Mouse (Mus musculus) liver, embryonic 16.5 days (tissue): Measurements from ENCODE around the gene 1700023F06Rik. TPM values are rescaled to one million over a fixed set of nuclear protein-coding genes. Genes with fewer than 3 reads are reported as not detected.

Experiments
- ATAC-seq: fragments of 200-750 bp; cut with Nextera tagmentation; 2 replicates; pipeline ENCODE4 v1.8.0; 2017; ENCODE audit warnings: low read depth, mild to moderate bottlenecking, moderate number of reproducible peaks, moderate library complexity
- H3K27ac ChIP-seq: fragments of 300-500 bp; sonication (generic); 2 replicates; pipeline ENCODE4 v1.5.1; 2014; ENCODE audit warnings: mild to moderate bottlenecking, low read length
- H3K27me3 ChIP-seq: fragments of 300-500 bp; sonication (generic); 2 replicates; pipeline ENCODE4 v1.6.1; 2014; ENCODE audit warnings: low read depth, low read length, mixed read lengths; ENCODE audit not compliant: control insufficient read depth, insufficient read depth
- H3K36me3 ChIP-seq: fragments of 300-500 bp; sonication (generic); 2 replicates; pipeline ENCODE4 v1.6.1; 2014; ENCODE audit warnings: mild to moderate bottlenecking; ENCODE audit not compliant: control insufficient read depth, insufficient read depth
- H3K4me1 ChIP-seq: fragments of 300-500 bp; sonication (generic); 2 replicates; pipeline ENCODE4 v1.6.1; 2014; ENCODE audit warnings: low read depth, low read length, mixed read lengths; ENCODE audit not compliant: control insufficient read depth
- H3K4me2 ChIP-seq: fragments of 300-500 bp; sonication (generic); 2 replicates; pipeline ENCODE4 v1.6.1; 2014; ENCODE audit warnings: low read depth, low read length, mixed read lengths
- H3K4me3 ChIP-seq: fragments of 300-500 bp; sonication (generic); 2 replicates; pipeline ENCODE4 v1.5.1; 2014; ENCODE audit warnings: low read depth, mild to moderate bottlenecking, low read length
- H3K9ac ChIP-seq: fragments of 300-500 bp; sonication (generic); 2 replicates; pipeline ENCODE4 v1.6.1; 2014; ENCODE audit warnings: low read depth, low read length
- H3K9me3 ChIP-seq: fragments of 300-500 bp; sonication (generic); replicated peaks from 2 replicates; pipeline ENCODE4 v1.6.1; 2016; ENCODE audit warnings: low read length; ENCODE audit not compliant: control insufficient read depth
- WGBS: fragments of 180-500 bp; shearing (Covaris S2); extraction: QIAGEN DNeasy Blood & Tissue Kit; methylation state at CpG from one replicate; pipeline ENCODE4 v1.1.7; 2014; ENCODE audit not compliant: insufficient replicate concordance; 5-methylcytosine and 5-hydroxymethylcytosine counted together
- polyA plus RNA-seq: library from polyadenylated mRNA; unstranded; fragments of >200 nt; fragmentation: Nextera tagmentation; extraction: Ambion mirVana; gene quantifications from 2 replicates; pipeline ENCODE4 v1.2.1, GENCODE M21; 2015

1700023F06Rik gene
- polyA plus RNA-seq, 1 experiment from 2014 or later, result not detected

- Histone ChIP-seq H3K36me3 (no peaks in the 10 kb centered on the region), H3K4me3 (no peak overlapping the region), H3K4me2 (no peak overlapping the region), H3K4me1 (no peaks in the 10 kb centered on the region), H3K9me3 (no peaks in the 10 kb centered on the region), H3K9ac (no peak overlapping the region), H3K27ac (no peak overlapping the region), H3K27me3 (no peaks in the 10 kb centered on the region)
- ATAC-seq, result no peak
- 51% methylated on average over 2 of the region's 2 CpGs for WGBS
These were observed 23.5 kb downstream of the 1700023F06Rik start for GRCm38 (mm10) chr11:103184891-103185290.

GRCm38 (mm10) chr11:103181911-103182310 lies 26.4 kb downstream of the 1700023F06Rik start:
- no peak for ATAC-seq
- Histone ChIP-seq H3K36me3 (no peaks in the 10 kb centered on the region), H3K27ac (no peak overlapping the region), H3K27me3 (no peaks in the 10 kb centered on the region), H3K4me2 (no peak overlapping the region), H3K4me3 (no peak overlapping the region), H3K9me3 (no peaks in the 10 kb centered on the region), H3K9ac (no peak overlapping the region), H3K4me1 (no peaks in the 10 kb centered on the region)
- 68% methylated on average over 3 of the region's 3 CpGs for WGBS

- no peak overlapping the region for H3K27ac ChIP-seq
- 72% methylated on average over 9 of the region's 9 CpGs for WGBS
- no peak overlapping the region for H3K9ac ChIP-seq
- H3K9me3 ChIP-seq, result no peaks in the 10 kb centered on the region
- no peaks in the 10 kb centered on the region for H3K36me3 ChIP-seq
- H3K27me3 ChIP-seq, result no peaks in the 10 kb centered on the region
- H3K4me2 ChIP-seq, result no peak overlapping the region
- no peaks in the 10 kb centered on the region for H3K4me1 ChIP-seq
- H3K4me3 ChIP-seq, result no peak overlapping the region
- no peak for ATAC-seq
These were observed 27.0 kb downstream of the 1700023F06Rik start for GRCm38 (mm10) chr11:103181349-103181748.

- Histone ChIP-seq H3K9ac (no peak overlapping the region), H3K4me1 (no peaks in the 10 kb centered on the region; the same call in 1 of the 2 replicates), H3K36me3 (no peaks in the 10 kb centered on the region), H3K9me3 (no peaks in the 10 kb centered on the region), H3K27ac (no peak overlapping the region), H3K4me2 (no peak overlapping the region), H3K4me3 (no peak overlapping the region), H3K27me3 (no peaks in the 10 kb centered on the region)
- WGBS, result 36% methylated on average over 1 of the region's 1 CpGs
- no peak for ATAC-seq
These were observed 27.9 kb downstream of the 1700023F06Rik start for GRCm38 (mm10) chr11:103180426-103180825.

GRCm38 (mm10) chr11:103178748-103179147 lies 29.6 kb downstream of the 1700023F06Rik start:
- no peak overlapping the region for H3K27ac ChIP-seq
- no peaks in the 10 kb centered on the region; the same call in 1 of the 2 replicates for H3K4me1 ChIP-seq
- H3K9me3 ChIP-seq, result no peaks in the 10 kb centered on the region
- WGBS, result 74% methylated on average over 8 of the region's 8 CpGs
- H3K9ac ChIP-seq, result no peak overlapping the region
- H3K4me3 ChIP-seq, result no peak overlapping the region
- H3K4me2 ChIP-seq, result no peak overlapping the region
- H3K36me3 ChIP-seq, result no peaks in the 10 kb centered on the region
- ATAC-seq, result no peak
- H3K27me3 ChIP-seq, result no peaks in the 10 kb centered on the region

GRCm38 (mm10) chr11:103177815-103178485 lies 30.4 kb downstream of the 1700023F06Rik start:
- Histone ChIP-seq H3K27me3 (no peaks in the 10 kb centered on the region), H3K36me3 (no peaks in the 10 kb centered on the region), H3K4me3 (no peak overlapping the region), H3K9ac (no peak overlapping the region), H3K9me3 (no peaks in the 10 kb centered on the region), H3K27ac (no peak overlapping the region), H3K4me2 (peak overlapping the region; percentile 3; the same call in 1 of the 2 replicates), H3K4me1 (peaks cover 2% of the 10 kb centered on the region; the same call in 1 of the 2 replicates)
- ATAC-seq, result peak; percentile 30
- WGBS, result 38% methylated on average over 15 of the region's 15 CpGs

GRCm38 (mm10) chr11:103177216-103177615 lies 31.1 kb downstream of the 1700023F06Rik start:
- Histone ChIP-seq H3K4me2 (peak overlapping the region; percentile 3; the same call in 1 of the 2 replicates), H3K4me1 (peaks cover 2% of the 10 kb centered on the region; the same call in 1 of the 2 replicates), H3K9me3 (no peaks in the 10 kb centered on the region), H3K27me3 (no peaks in the 10 kb centered on the region; the same call in 1 of the 2 replicates), H3K36me3 (no peaks in the 10 kb centered on the region), H3K9ac (no peak overlapping the region), H3K27ac (0 out of 2 replicates have a peak overlapping the region, but pooled peaks have one; percentile 11), H3K4me3 (no peak overlapping the region)
- 49% methylated on average over 5 of the region's 5 CpGs for WGBS
- no peak for ATAC-seq

- H3K4me2 ChIP-seq, result no peak overlapping the region
- peaks cover 5% of the 10 kb centered on the region for H3K4me1 ChIP-seq
- H3K9me3 ChIP-seq, result no peaks in the 10 kb centered on the region
- no peaks in the 10 kb centered on the region for H3K36me3 ChIP-seq
- H3K4me3 ChIP-seq, result no peak overlapping the region
- H3K27ac ChIP-seq, result no peak overlapping the region
- no peak overlapping the region for H3K9ac ChIP-seq
- WGBS, result 79% methylated on average over 1 of the region's 1 CpGs
- ATAC-seq, result no peak
- peaks cover 6% of the 10 kb centered on the region for H3K27me3 ChIP-seq
These were observed 31.8 kb downstream of the 1700023F06Rik start for GRCm38 (mm10) chr11:103176510-103176909.

GRCm38 (mm10) chr11:103175688-103176442 lies 32.5 kb downstream of the 1700023F06Rik start:
- 42% methylated on average over 14 of the region's 14 CpGs for WGBS
- Histone ChIP-seq H3K9ac (no peak overlapping the region), H3K27ac (no peak overlapping the region), H3K9me3 (no peaks in the 10 kb centered on the region), H3K4me1 (peaks cover 7% of the 10 kb centered on the region), H3K4me2 (peak overlapping the region; percentile 18; the same call in 1 of the 2 replicates), H3K4me3 (no peak overlapping the region), H3K27me3 (peaks cover 12% of the 10 kb centered on the region), H3K36me3 (no peaks in the 10 kb centered on the region)
- ATAC-seq, result no peak
